11 mouse cellular contexts compared by ENCODE assay signal in the genomic region with DNA sequence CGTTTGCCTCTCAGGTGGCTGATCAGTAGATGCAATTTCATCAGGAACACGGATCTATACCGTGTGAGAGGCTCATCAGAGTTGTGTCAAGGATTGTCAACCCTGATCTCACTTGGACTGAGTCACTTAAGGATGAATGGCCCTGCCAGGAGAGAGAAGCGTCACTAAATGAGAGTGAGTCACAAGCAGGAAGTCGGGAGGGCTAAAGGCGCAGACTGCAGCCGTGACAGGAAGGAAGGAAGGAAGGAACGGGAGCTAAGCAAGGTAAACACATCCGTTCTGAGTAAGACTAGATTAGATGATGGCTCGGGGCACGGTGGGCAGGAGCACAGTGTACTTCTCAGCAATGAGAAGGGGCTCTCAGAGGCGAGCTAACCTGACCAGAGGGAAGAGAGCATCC. TPM values are rescaled to one million over a fixed set of nuclear protein-coding genes. Genes with fewer than 3 reads are reported as not detected.
DNase-seq lines count a peak whose midpoint lies in the region; ATAC-seq and TF ChIP-seq lines count a peak whose summit lies in the region.
"Had no signal": no experiment of that assay in that cellular context is flagged by ENCODE, and none has a peak within 500 bp of the region (broad histone marks: within the 10 kb centered on the region; RNA-seq: fewer than 3 reads in every experiment).

No protein-coding gene starts in this region.

- no peak overlapping the region for H3K27ac ChIP-seq in lung, embryonic 15.5 days
- no peak overlapping the region for H3K27ac ChIP-seq in intestine, postnatal 0 days (ENCODE audit: low read depth, low read length)
- H3K27ac ChIP-seq: hindbrain, embryonic 15.5 days; limb, embryonic 15.5 days had no signal

- no peaks in the 10 kb centered on the region for H3K27me3 ChIP-seq in lung, embryonic 15.5 days
- H3K27me3 ChIP-seq in intestine, postnatal 0 days (replicated peaks; ENCODE audit: control insufficient read depth, insufficient read depth, low read length), result no peaks in the 10 kb centered on the region
- H3K27me3 ChIP-seq: hindbrain, embryonic 15.5 days; limb, embryonic 15.5 days had no signal

- no peak overlapping the region for H3K9ac ChIP-seq in lung, embryonic 15.5 days
- no peak overlapping the region for H3K9ac ChIP-seq in intestine, postnatal 0 days (ENCODE audit: low read depth, low read length)
- H3K9ac ChIP-seq: hindbrain, embryonic 15.5 days; limb, embryonic 15.5 days had no signal

- DNase-seq in lung, postnatal 25 days (ENCODE audit: low spot score), result no peak
- DNase-seq in T-cell, adult 2 months (ENCODE audit: low spot score), result peak; percentile 79
- peak; percentile 40 to 63 for DNase-seq in thymus, adult 18-20 months
- no peak for DNase-seq in testis, postnatal 10 days (ENCODE audit: low spot score)
- no peak for DNase-seq in gastrocnemius, adult 8-10 months (ENCODE audit: low spot score in 2 of 2)
- no peak for DNase-seq in kidney, postnatal 25 days
- DNase-seq: right cerebral cortex, postnatal 4 days had no signal

- no peaks in the 10 kb centered on the region for H3K4me1 ChIP-seq in lung, embryonic 15.5 days
- no peaks in the 10 kb centered on the region for H3K4me1 ChIP-seq in intestine, postnatal 0 days (replicated peaks; ENCODE audit: control insufficient read depth, insufficient read depth, low read length)
- H3K4me1 ChIP-seq: hindbrain, embryonic 15.5 days; limb, embryonic 15.5 days had no signal

- no peak overlapping the region for H3K4me2 ChIP-seq in lung, embryonic 15.5 days
- H3K4me2 ChIP-seq in intestine, postnatal 0 days (replicated peaks; ENCODE audit: low read depth), result peak overlapping the region; percentile 18; the same call in 1 of the 2 replicates
- H3K4me2 ChIP-seq: hindbrain, embryonic 15.5 days; limb, embryonic 15.5 days had no signal

- no peaks in the 10 kb centered on the region for H3K9me3 ChIP-seq in lung, embryonic 15.5 days
- no peaks in the 10 kb centered on the region for H3K9me3 ChIP-seq in intestine, postnatal 0 days (ENCODE audit: control insufficient read depth)
- H3K9me3 ChIP-seq: hindbrain, embryonic 15.5 days; limb, embryonic 15.5 days had no signal

- no peaks in the 10 kb centered on the region for H3K36me3 ChIP-seq in lung, embryonic 15.5 days
- no peaks in the 10 kb centered on the region for H3K36me3 ChIP-seq in intestine, postnatal 0 days (ENCODE audit: control insufficient read depth, insufficient read depth)
- H3K36me3 ChIP-seq: limb, embryonic 15.5 days had no signal

- peak; percentile 52; the same call in 1 of the 2 replicates for ATAC-seq in lung, embryonic 15.5 days (ENCODE audit: borderline replicate concordance, extremely low read depth, low FRiP score, low TSS enrichment)
- ATAC-seq in intestine, postnatal 0 days, result peak; percentile 75

- H3K4me3 ChIP-seq in lung, embryonic 15.5 days, result no peak overlapping the region
- no peak overlapping the region for H3K4me3 ChIP-seq in intestine, postnatal 0 days (ENCODE audit: low read depth, low read length)
- H3K4me3 ChIP-seq: hindbrain, embryonic 15.5 days; limb, embryonic 15.5 days had no signal

- WGBS in lung, embryonic 15.5 days, result 39% methylated on average over 12 of the region's 12 CpGs
- WGBS in intestine, postnatal 0 days, result 37% methylated on average over 12 of the region's 12 CpGs

- TF ChIP-seq CTCF in intestine, postnatal 0 days (IDR thresholded peaks at IDR 0.05; ENCODE audit: low read depth), result no peak

RNA-seq across cellular contexts. Expression of a gene that starts 14.7 kb away (rescaled TPM):
- polyA plus RNA-seq in lung, embryonic 15.5 days (2015; fragmentation: Nextera tagmentation; extraction: Ambion mirVana), result 4.7 and 5.8 TPM in 2 replicates
- polyA plus RNA-seq in intestine, postnatal 0 days (2015; fragmentation: Nextera tagmentation; extraction: Ambion mirVana), result 21.1 and 21.3 TPM in 2 replicates
- total RNA-seq in gastrocnemius, adult 8-10 months (2022), result 1 to 10 TPM; 2.2 to 3.1 (median 2.5) TPM

RNA-seq across cellular contexts. Expression of a gene that starts 54.3 kb away (rescaled TPM):
- polyA plus RNA-seq in lung, embryonic 15.5 days (2015; fragmentation: Nextera tagmentation; extraction: Ambion mirVana), result 34.1 and 39.6 TPM in 2 replicates
- polyA plus RNA-seq in intestine, postnatal 0 days (2015; fragmentation: Nextera tagmentation; extraction: Ambion mirVana), result 38.3 and 43.2 TPM in 2 replicates
- 10 to 100 TPM; 22.3 to 30.2 (median 28.4) TPM for total RNA-seq in gastrocnemius, adult 8-10 months (2022)

Comparison
In these comparisons a context has a peak if more than half of its experiments do, and no peak if none do; other contexts are left out.
1. DNase-seq: peak in T-cell, adult 2 months (single experiment) and thymus, adult 18-20 months (2 of 2); none in lung, postnatal 25 days (single experiment), testis, postnatal 10 days (single experiment), gastrocnemius, adult 8-10 months (0 of 2) and kidney, postnatal 25 days (0 of 2).